Mouse (Mus musculus) MEL (cell line): ENCODE results near the gene Plrg1. TPM values are rescaled to one million over a fixed set of nuclear protein-coding genes. Genes with fewer than 3 reads are reported as not detected.
A peak's percentile ranks its signal among the peaks of the same experiment; 100 is the strongest.

Experiments used
- DNase-seq: peaks from one replicate; pipeline ENCODE4 v3.0.0; 2011; ENCODE audit warnings: low read depth, low spot score
- H3K27ac ChIP-seq: 2 replicates; pipeline ENCODE4 v1.5.1; 2012; ENCODE audit warnings: low read depth, mild to moderate bottlenecking, control low read depth, low read length, moderate library complexity; ENCODE audit not compliant: control insufficient read depth
- H3K27me3 ChIP-seq, 2 experiments: fragments of 150-350 bp in 1 of 2; sonication (generic) in 1 of 2; 2 replicates each; pipeline ENCODE4 v1.6.1; 2012; ENCODE audit warnings: low read length in 2 of 2, mild to moderate bottlenecking in 2 of 2, improper control_type of control experiment in 1 of 2, moderate library complexity in 1 of 2; ENCODE audit not compliant: insufficient read depth in 2 of 2, control insufficient read depth in 1 of 2
- H3K36me3 ChIP-seq, 2 experiments: 2 replicates each; pipeline ENCODE4 v1.6.1; 2012 to 2014; ENCODE audit warnings: low read length in 2 of 2, improper control_type of control experiment in 1 of 2, inconsistent platforms in 1 of 2, mild to moderate bottlenecking in 1 of 2; ENCODE audit not compliant: insufficient read depth in 2 of 2, control insufficient read depth in 1 of 2
- H3K4me1 ChIP-seq, 2 experiments: fragments of 150-350 bp in 1 of 2; sonication (generic) in 1 of 2; 2 replicates each; pipeline ENCODE4 v1.6.1; 2012; ENCODE audit warnings: low read length in 2 of 2, improper control_type of control experiment in 1 of 2, mild to moderate bottlenecking in 1 of 2; ENCODE audit not compliant: insufficient read depth in 2 of 2, control insufficient read depth in 1 of 2
- H3K4me3 ChIP-seq, 2 experiments: fragments of 150-350 bp in 1 of 2; sonication (generic) in 1 of 2; 2 replicates each; pipeline ENCODE4 v1.5.1; 2012; ENCODE audit warnings: low read depth in 2 of 2, low read length in 2 of 2, mild to moderate bottlenecking in 2 of 2, moderate library complexity in 2 of 2, control low read depth in 1 of 2, improper control_type of control experiment in 1 of 2; ENCODE audit not compliant: control insufficient read depth in 1 of 2, insufficient read depth in 1 of 2
- H3K79me2 ChIP-seq: 2 replicates; pipeline ENCODE4 v1.6.1; 2012; ENCODE audit warnings: mild to moderate bottlenecking, low read length, moderate library complexity; ENCODE audit not compliant: control insufficient read depth, poor library complexity, insufficient read depth
- H3K9ac ChIP-seq: 2 replicates; pipeline ENCODE4 v1.6.1; 2012; ENCODE audit warnings: low read depth, mild to moderate bottlenecking, control low read depth, low read length, moderate library complexity; ENCODE audit not compliant: control insufficient read depth, poor library complexity, severe bottlenecking
- H3K9me3 ChIP-seq: fragments of 150-350 bp; sonication (generic); replicated peaks from 2 replicates; pipeline ENCODE4 v1.6.1; 2012; ENCODE audit warnings: mild to moderate bottlenecking, low read length, improper control_type of control experiment, moderate library complexity; ENCODE audit not compliant: insufficient read depth
- BHLHE40 ChIP-seq: IDR thresholded peaks from 2 replicates; pipeline ENCODE4 v1.6.1; 2012; ENCODE audit warnings: low read depth, mild to moderate bottlenecking, inconsistent platforms, low read length, improper control_type of control experiment, borderline replicate concordance
- CTCF ChIP-seq, 3 experiments: IDR thresholded peaks in 2 of 3; conservative IDR thresholded peaks in 1 of 3; 2 replicates each; pipeline ENCODE4 v1.5.1; 2011 to 2012; ENCODE audit warnings: low read length in 3 of 3, low read depth in 2 of 3, mild to moderate bottlenecking in 2 of 3, improper control_type of control experiment in 1 of 3, inconsistent platforms in 1 of 3, mixed read lengths in 1 of 3, moderate library complexity in 1 of 3; ENCODE audit not compliant: control insufficient read depth in 1 of 3, insufficient read depth in 1 of 3, poor library complexity in 1 of 3, severe bottlenecking in 1 of 3
- ELF1 ChIP-seq: IDR thresholded peaks from 2 replicates; pipeline ENCODE4 v1.6.1; 2014; ENCODE audit warnings: low read depth, mild to moderate bottlenecking, inconsistent platforms, low read length, improper control_type of control experiment, moderate library complexity
- EP300 ChIP-seq, 2 experiments: IDR thresholded peaks; 2 replicates each; pipeline ENCODE4 v1.6.1; 2011; ENCODE audit warnings: improper control_type of control experiment in 2 of 2, low read length in 2 of 2, low read depth in 1 of 2, mild to moderate bottlenecking in 1 of 2
- GABPA ChIP-seq: IDR thresholded peaks from 2 replicates; pipeline ENCODE4 v1.6.1; 2012; ENCODE audit warnings: low read depth, mild to moderate bottlenecking, inconsistent platforms, low read length, improper control_type of control experiment, moderate library complexity
- HCFC1 ChIP-seq: IDR thresholded peaks from 2 replicates; pipeline ENCODE4 v1.6.1; 2012; ENCODE audit warnings: low read depth, mild to moderate bottlenecking, inconsistent platforms, low read length, improper control_type of control experiment, moderate library complexity
- KAT2A ChIP-seq: conservative IDR thresholded peaks from 2 replicates; pipeline ENCODE4 v1.6.1; 2012; ENCODE audit warnings: low read depth, low read length, improper control_type of control experiment, inconsistent platforms
- MAFK ChIP-seq: IDR thresholded peaks from 2 replicates; pipeline ENCODE4 v1.6.1; 2011; ENCODE audit warnings: low read depth, mild to moderate bottlenecking, low read length, improper control_type of control experiment, borderline replicate concordance
- MXI1 ChIP-seq: IDR thresholded peaks from 2 replicates; pipeline ENCODE4 v1.6.1; 2011; ENCODE audit warnings: mild to moderate bottlenecking, low read depth, low read length, improper control_type of control experiment
- MYB ChIP-seq: IDR thresholded peaks from 2 replicates; pipeline ENCODE4 v1.6.1; 2011; ENCODE audit warnings: mild to moderate bottlenecking, low read depth, low read length, improper control_type of control experiment
- NELFE ChIP-seq: IDR thresholded peaks from 2 replicates; pipeline ENCODE4 v1.6.1; 2011; ENCODE audit warnings: low read depth, low read length, improper control_type of control experiment
- NRF1 ChIP-seq: IDR thresholded peaks from 2 replicates; pipeline ENCODE4 v1.6.1; 2014; ENCODE audit warnings: low read depth, mild to moderate bottlenecking, inconsistent platforms, low read length, improper control_type of control experiment, moderate library complexity; ENCODE audit not compliant: poor library complexity, insufficient read depth, severe bottlenecking
- POLR2A ChIP-seq, 2 experiments: IDR thresholded peaks; 2 replicates each; pipeline ENCODE4 v1.6.1; 2011 to 2012; ENCODE audit warnings: low read length in 2 of 2, mild to moderate bottlenecking in 2 of 2, control low read depth in 1 of 2, improper control_type of control experiment in 1 of 2, low read depth in 1 of 2, moderate library complexity in 1 of 2; ENCODE audit not compliant: control insufficient read depth in 1 of 2, insufficient read depth in 1 of 2, poor library complexity in 1 of 2
- POLR2AphosphoS2 ChIP-seq: IDR thresholded peaks from 2 replicates; pipeline ENCODE4 v1.6.1; 2011; ENCODE audit warnings: low read length, improper control_type of control experiment
- POLR2AphosphoS5 ChIP-seq: IDR thresholded peaks from 2 replicates; pipeline ENCODE4 v1.6.1; 2012; ENCODE audit warnings: low read depth, borderline replicate concordance, mild to moderate bottlenecking, inconsistent platforms, low read length, moderate library complexity, mixed read lengths
- RCOR1 ChIP-seq: IDR thresholded peaks from 2 replicates; pipeline ENCODE4 v1.6.1; 2012; ENCODE audit warnings: low read depth, mild to moderate bottlenecking, inconsistent platforms, low read length, improper control_type of control experiment
- SIN3A ChIP-seq: IDR thresholded peaks from 2 replicates; pipeline ENCODE4 v1.6.1; 2012; ENCODE audit warnings: low read length, improper control_type of control experiment, inconsistent platforms
- TAL1 ChIP-seq: IDR thresholded peaks from 2 replicates; pipeline ENCODE4 v1.6.1; 2012; ENCODE audit warnings: mild to moderate bottlenecking, inconsistent platforms, low read length, moderate library complexity, mixed read lengths
- TBP ChIP-seq: IDR thresholded peaks from 2 replicates; pipeline ENCODE4 v1.8.0; 2011; ENCODE audit warnings: low read depth, low read length, improper control_type of control experiment
- UBTF ChIP-seq: IDR thresholded peaks from 2 replicates; pipeline ENCODE4 v1.6.1; 2012; ENCODE audit warnings: low read depth, mild to moderate bottlenecking, inconsistent platforms, low read length, improper control_type of control experiment, moderate library complexity, borderline replicate concordance; ENCODE audit not compliant: insufficient read depth
- USF1 ChIP-seq: IDR thresholded peaks from 2 replicates; pipeline ENCODE4 v1.6.1; 2014; ENCODE audit warnings: low read depth, mild to moderate bottlenecking, inconsistent platforms, low read length, improper control_type of control experiment, moderate library complexity
- ZC3H11A ChIP-seq: IDR thresholded peaks from 2 replicates; pipeline ENCODE4 v1.6.1; 2012; ENCODE audit warnings: low read depth, mild to moderate bottlenecking, inconsistent platforms, low read length, improper control_type of control experiment
- ZKSCAN1 ChIP-seq: IDR thresholded peaks from 2 replicates; pipeline ENCODE4 v1.6.1; 2012; ENCODE audit warnings: low read depth, mild to moderate bottlenecking, inconsistent platforms, low read length, improper control_type of control experiment, moderate library complexity
- ZMIZ1 ChIP-seq: IDR thresholded peaks from 2 replicates; pipeline ENCODE4 v1.6.1; 2012; ENCODE audit warnings: low read depth, mild to moderate bottlenecking, inconsistent platforms, low read length, improper control_type of control experiment, moderate library complexity
- polyA plus RNA-seq, 2 experiments: library from polyadenylated mRNA; stranded (reverse) in 1 of 2; unstranded in 1 of 2; fragments of >175 nt in 1 of 2; fragments of >200 nt in 1 of 2; gene quantifications; 2 replicates each; pipeline versions ENCODE4 v1.2.1 to v1.2.4; 2012; ENCODE audit warnings: low replicate concordance in 2 of 2, low read depth in 1 of 2; ENCODE audit not compliant: insufficient read length in 2 of 2, insufficient read depth in 1 of 2, missing spikeins in 1 of 2
- total RNA-seq: library from RNA; depleted of rRNA; stranded (reverse); fragments of 300-350 nt; gene quantifications from 2 replicates; pipeline ENCODE4 v1.2.3, GENCODE M21; 2012; rRNA removed

Plrg1 gene
- 85.6 and 87.5 TPM in 2 replicates for total RNA-seq
- polyA plus RNA-seq: 10 to 100 TPM in 1 of 2 experiments, not detected in 1; 88.8 TPM

DNA sequence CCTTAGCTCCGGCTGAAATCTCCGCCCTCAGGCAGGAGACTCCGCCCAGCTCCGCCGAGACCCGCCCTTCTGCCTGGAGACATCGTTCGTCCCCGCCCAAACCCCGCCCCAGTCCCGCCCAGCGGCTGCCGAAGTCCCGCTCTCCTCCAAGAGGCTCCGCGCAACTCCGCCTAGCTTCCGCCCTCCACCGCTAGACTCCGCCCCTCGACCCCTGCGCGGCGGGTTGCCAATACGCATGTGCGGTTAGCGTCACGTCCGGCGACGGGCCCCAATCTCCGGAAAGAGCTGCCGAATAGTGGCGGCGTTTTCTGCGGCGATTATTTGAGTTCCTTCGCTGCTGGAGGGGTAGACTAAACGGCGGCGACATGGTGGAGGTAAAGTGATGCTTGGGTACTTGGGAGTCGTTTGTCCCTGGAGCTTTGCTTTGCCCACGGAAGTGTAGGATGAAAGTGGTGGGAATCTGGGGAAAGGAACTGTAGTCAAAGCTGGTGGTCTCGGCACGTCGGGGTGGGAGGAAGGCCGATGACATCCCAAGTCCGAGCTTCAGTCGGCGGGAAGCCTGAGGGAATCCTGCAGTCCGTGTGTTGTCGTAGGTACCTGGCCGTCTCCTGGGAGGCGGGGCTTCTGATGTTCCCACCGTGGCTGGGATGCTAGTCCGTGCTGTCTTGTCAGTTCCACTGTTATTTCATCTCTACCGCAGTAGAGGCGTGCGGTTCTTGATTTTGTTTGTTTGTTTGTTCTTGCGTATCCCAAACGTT, at the start of gene Plrg1:
Gene Plrg1, plus strand, starts transcription at position 242 of the 758 bp plus-strand sequence.
- peak within 1 kb of the TSS; percentile 75 for H3K27ac ChIP-seq
- H3K4me1 ChIP-seq: peaks cover 0 to 5% of the 10 kb centered on the region in 2 experiments; a peak in 1 of 4 replicates
- TF ChIP-seq MYB (no peak), SIN3A (peak; percentile 48; the same call in 1 of the 2 replicates), UBTF (no peak), POLR2A (IDR thresholded peaks at IDR 0.05; ENCODE audit: control insufficient read depth in 1 of 2, insufficient read depth in 1 of 2, low read depth in 1 of 2, low read length in 2 of 2, poor library complexity in 1 of 2) (peak; percentile 71 to 84), USF1 (no peak), ZKSCAN1 (no peak), KAT2A (no peak; the same call in 1 of the 2 replicates), GABPA (no peak), HCFC1 (peak; percentile 83), MAFK (no peak), NELFE (peak; percentile 84), EP300 (IDR thresholded peaks at IDR 0.05; ENCODE audit: low read depth in 1 of 2, low read length in 2 of 2) (no peak), CTCF (IDR thresholded peaks at IDR 0.05 in 2 of 3, conservative IDR thresholded peaks at IDR 0.05 in 1 of 3; ENCODE audit: control insufficient read depth in 1 of 3, insufficient read depth in 1 of 3, low read depth in 2 of 3, low read length in 3 of 3, poor library complexity in 1 of 3, severe bottlenecking in 1 of 3) (no peak), POLR2AphosphoS2 (peak; percentile 62; the same call in 1 of the 2 replicates), MXI1 (0 out of 2 replicates have a peak, but pooled peaks have one; percentile 8), ELF1 (peak; percentile 71), ZMIZ1 (0 out of 2 replicates have a peak, but pooled peaks have one; percentile 33), POLR2AphosphoS5 (no peak), TAL1 (no peak), BHLHE40 (no peak), NRF1 (peak; percentile 83), ZC3H11A (no peak), TBP (0 out of 2 replicates have a peak, but pooled peaks have one; percentile 47), RCOR1 (no peak)
- H3K36me3 ChIP-seq: peaks cover 0 to 6% of the 10 kb centered on the region in 2 experiments; a peak in 3 of 4 replicates
- H3K4me3 ChIP-seq: peak within 1 kb of the TSS; percentile 84 to 99
- peak within 1 kb of the TSS; percentile 91 for H3K9ac ChIP-seq
- H3K79me2 ChIP-seq: peaks cover 12% of the 10 kb centered on the region
- DNase-seq: peak; percentile 96
- no peaks in the 10 kb centered on the region; a peak in 1 of 4 replicates for H3K27me3 ChIP-seq
- no peaks in the 10 kb centered on the region for H3K9me3 ChIP-seq
